Mouse (Mus musculus): ENCODE measurements around the gene Slc51b. TPM values are rescaled to one million over a fixed set of nuclear protein-coding genes. Genes with fewer than 3 reads are reported as not detected.

The Slc51b gene
- polyA plus RNA-seq, 1 experiment = not detected

- 96% methylated on average over 4 of the region's 4 CpGs for WGBS
- Histone ChIP-seq H3K4me1 (ENCODE audit: control insufficient read depth, insufficient read depth, low read length) (no peaks in the 10 kb centered on the region), H3K4me3 (replicated peaks; ENCODE audit: extremely low read depth, low read depth, low read length) (no peak overlapping the region)
- DNase-seq = no peak
- no peak for TF ChIP-seq POLR2A (IDR thresholded peaks at IDR 0.05; ENCODE audit: borderline replicate concordance, extremely low read depth, low read depth, low read length)
- TF ChIP-seq CTCF (IDR thresholded peaks at IDR 0.05; ENCODE audit: insufficient read depth, low read length) = no peak
These were observed 21.9 kb upstream of the Slc51b start for GRCm38 (mm10) chr9:65444692-65445091.

GRCm38 (mm10) chr9:65435671-65436301 is 13.0 kb upstream of the Slc51b start, which contains the start of gene Mtfmt:
Gene Mtfmt, plus strand, starts transcription at chr9:65435782.
- TF ChIP-seq CTCF (IDR thresholded peaks at IDR 0.05; ENCODE audit: insufficient read depth, low read length) (no peak), POLR2A (IDR thresholded peaks at IDR 0.05; ENCODE audit: borderline replicate concordance, extremely low read depth, low read depth, low read length) (peak; percentile 88; the same call in 1 of the 2 replicates)
- under 1% methylated on average over 54 of the region's 54 CpGs for WGBS
- H3K4me1 ChIP-seq (ENCODE audit: control insufficient read depth, insufficient read depth, low read length) = peaks cover 2% of the 10 kb centered on the region; the same call in 1 of the 2 replicates
- DNase-seq = peak; percentile 92
- peak within 1 kb of the TSS; percentile 86 for H3K4me3 ChIP-seq (replicated peaks; ENCODE audit: extremely low read depth, low read depth, low read length)

GRCm38 (mm10) chr9:65435211-65435610 is 12.5 kb upstream of the Slc51b start:
- no peak for DNase-seq
- no peak overlapping the region for H3K4me3 ChIP-seq (replicated peaks; ENCODE audit: extremely low read depth, low read depth, low read length)
- WGBS = 67% methylated on average over 4 of the region's 4 CpGs

GRCm38 (mm10) chr9:65434140-65434539 is 11.4 kb upstream of the Slc51b start:
- peak; percentile 43 for DNase-seq
- WGBS = 62% methylated on average over 5 of the region's 5 CpGs
- peaks cover 2% of the 10 kb centered on the region; the same call in 1 of the 2 replicates for H3K4me1 ChIP-seq (ENCODE audit: control insufficient read depth, insufficient read depth, low read length)
- no peak overlapping the region for H3K4me3 ChIP-seq (replicated peaks; ENCODE audit: extremely low read depth, low read depth, low read length)
- peak; percentile 52; the same call in 1 of the 2 replicates for TF ChIP-seq CTCF (IDR thresholded peaks at IDR 0.05; ENCODE audit: insufficient read depth, low read length)
- no peak for TF ChIP-seq POLR2A (IDR thresholded peaks at IDR 0.05; ENCODE audit: borderline replicate concordance, extremely low read depth, low read depth, low read length)

More at GRCm38 (mm10) chr9:65435211-65435610, 12.5 kb upstream of the Slc51b start:
- TF ChIP-seq POLR2A (IDR thresholded peaks at IDR 0.05; ENCODE audit: borderline replicate concordance, extremely low read depth, low read depth, low read length) = no peak
- TF ChIP-seq CTCF (IDR thresholded peaks at IDR 0.05; ENCODE audit: insufficient read depth, low read length) = no peak
- H3K4me1 ChIP-seq (ENCODE audit: control insufficient read depth, insufficient read depth, low read length) = peaks cover 2% of the 10 kb centered on the region; the same call in 1 of the 2 replicates

GRCm38 (mm10) chr9:65432236-65432635 is 9.5 kb upstream of the Slc51b start:
- no peak overlapping the region for H3K4me3 ChIP-seq (replicated peaks; ENCODE audit: extremely low read depth, low read depth, low read length)
- peaks cover 2% of the 10 kb centered on the region; the same call in 1 of the 2 replicates for H3K4me1 ChIP-seq (ENCODE audit: control insufficient read depth, insufficient read depth, low read length)
- DNase-seq = peak; percentile 79
- TF ChIP-seq CTCF (IDR thresholded peaks at IDR 0.05; ENCODE audit: insufficient read depth, low read length) (peak; percentile 73), POLR2A (IDR thresholded peaks at IDR 0.05; ENCODE audit: borderline replicate concordance, extremely low read depth, low read depth, low read length) (no peak)
- 2% methylated on average over 3 of the region's 3 CpGs for WGBS

GRCm38 (mm10) chr9:65430921-65431320 is 8.2 kb upstream of the Slc51b start:
- DNase-seq = no peak
- WGBS = 89% methylated on average over 5 of the region's 5 CpGs
- H3K4me1 ChIP-seq (ENCODE audit: control insufficient read depth, insufficient read depth, low read length) = no peaks in the 10 kb centered on the region
- no peak overlapping the region for H3K4me3 ChIP-seq (replicated peaks; ENCODE audit: extremely low read depth, low read depth, low read length)
- no peak for TF ChIP-seq POLR2A (IDR thresholded peaks at IDR 0.05; ENCODE audit: borderline replicate concordance, extremely low read depth, low read depth, low read length)
- no peak for TF ChIP-seq CTCF (IDR thresholded peaks at IDR 0.05; ENCODE audit: insufficient read depth, low read length)

GRCm38 (mm10) chr9:65430401-65430800 is 7.6 kb upstream of the Slc51b start:
- no peak overlapping the region for H3K4me3 ChIP-seq (replicated peaks; ENCODE audit: extremely low read depth, low read depth, low read length)
- no peaks in the 10 kb centered on the region for H3K4me1 ChIP-seq (ENCODE audit: control insufficient read depth, insufficient read depth, low read length)
- DNase-seq = no peak
- TF ChIP-seq POLR2A (IDR thresholded peaks at IDR 0.05; ENCODE audit: borderline replicate concordance, extremely low read depth, low read depth, low read length) (no peak), CTCF (IDR thresholded peaks at IDR 0.05; ENCODE audit: insufficient read depth, low read length) (no peak)

- WGBS = 82% methylated on average over 5 of the region's 5 CpGs
- no peak overlapping the region for H3K4me3 ChIP-seq (replicated peaks; ENCODE audit: extremely low read depth, low read depth, low read length)
- DNase-seq = no peak
- TF ChIP-seq POLR2A (IDR thresholded peaks at IDR 0.05; ENCODE audit: borderline replicate concordance, extremely low read depth, low read depth, low read length) = no peak
- TF ChIP-seq CTCF (IDR thresholded peaks at IDR 0.05; ENCODE audit: insufficient read depth, low read length) = no peak
- no peaks in the 10 kb centered on the region for H3K4me1 ChIP-seq (ENCODE audit: control insufficient read depth, insufficient read depth, low read length)
These were observed 5.2 kb upstream of the Slc51b start for GRCm38 (mm10) chr9:65428003-65428402.

- WGBS = 60% methylated on average over 2 of the region's 2 CpGs
These were observed 4.8 kb upstream of the Slc51b start for GRCm38 (mm10) chr9:65427511-65427910.

GRCm38 (mm10) chr9:65424393-65424792 is 1.6 kb upstream of the Slc51b start:
- no peak for DNase-seq
- 20% methylated on average over 3 of the region's 3 CpGs for WGBS
- Histone ChIP-seq H3K4me1 (ENCODE audit: control insufficient read depth, insufficient read depth, low read length) (no peaks in the 10 kb centered on the region), H3K4me3 (replicated peaks; ENCODE audit: extremely low read depth, low read depth, low read length) (no peak overlapping the region)
- TF ChIP-seq POLR2A (IDR thresholded peaks at IDR 0.05; ENCODE audit: borderline replicate concordance, extremely low read depth, low read depth, low read length) (no peak), CTCF (IDR thresholded peaks at IDR 0.05; ENCODE audit: insufficient read depth, low read length) (no peak)

More at GRCm38 (mm10) chr9:65427511-65427910, 4.8 kb upstream of the Slc51b start:
- DNase-seq = no peak
- Histone ChIP-seq H3K4me1 (ENCODE audit: control insufficient read depth, insufficient read depth, low read length) (no peaks in the 10 kb centered on the region), H3K4me3 (replicated peaks; ENCODE audit: extremely low read depth, low read depth, low read length) (no peak overlapping the region)
- TF ChIP-seq POLR2A (IDR thresholded peaks at IDR 0.05; ENCODE audit: borderline replicate concordance, extremely low read depth, low read depth, low read length) = no peak
- no peak for TF ChIP-seq CTCF (IDR thresholded peaks at IDR 0.05; ENCODE audit: insufficient read depth, low read length)

All from lung, adult 2 months (tissue).